Mouse (Mus musculus): ENCODE measurements at regions not wholly inside any gene's neighbourhood (a gene's known extent, or its start where the extent isn't known, plus 50 kb on each side); places are given as distances from the start of the nearest gene placed in this dataset.

DNA sequence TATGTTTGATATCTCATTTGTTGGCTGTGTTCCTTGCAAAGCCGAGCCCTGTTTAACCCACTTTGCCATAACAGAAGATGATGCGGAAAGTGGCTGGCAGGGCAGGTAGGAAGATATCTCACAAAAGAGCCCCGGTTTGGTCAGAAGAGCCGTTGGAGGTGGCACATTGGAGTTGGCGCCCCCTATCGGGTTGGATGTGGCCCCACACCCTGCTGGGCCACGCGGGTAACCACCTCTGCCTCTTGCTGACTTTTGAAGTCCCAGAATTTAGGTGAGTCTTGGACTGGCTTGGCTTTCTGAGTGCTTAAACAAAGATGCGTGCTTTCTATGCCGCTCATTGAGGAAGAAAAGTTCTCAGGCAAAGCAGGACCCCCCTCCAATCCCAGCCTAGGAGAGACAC is 56.1 kb downstream of the Gm4791 start:
- no peak for DNase-seq (ENCODE audit: inconsistent ontology term)

- no peak for DNase-seq (ENCODE audit: inconsistent ontology term)
Measured at GRCm38 (mm10) chr9:47055558-47055957, 57.0 kb downstream of the Gm4791 start.

- DNase-seq (ENCODE audit: inconsistent ontology term), result no peak
Measured at GRCm38 (mm10) chr9:47059339-47060005, 60.9 kb downstream of the Gm4791 start.

DNA sequence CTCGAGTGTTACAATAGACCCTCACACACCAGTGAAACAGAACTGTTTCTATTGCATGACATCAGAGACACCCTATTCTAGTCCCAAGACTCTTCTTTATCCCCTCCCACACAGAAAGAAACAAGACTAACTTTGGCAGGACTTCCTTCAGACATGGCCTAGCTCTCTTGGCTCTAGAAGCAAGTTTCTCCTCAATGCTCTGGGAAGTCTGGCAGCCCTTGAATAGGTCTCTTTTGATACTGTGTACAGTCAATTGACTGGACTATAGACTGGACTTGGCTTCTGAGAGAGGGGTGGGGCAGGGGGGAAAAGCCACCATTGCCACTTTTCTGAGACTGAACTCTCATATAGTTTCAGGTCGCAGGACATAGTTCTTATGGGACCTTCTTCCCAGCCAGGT is 62.2 kb downstream of the Gm4791 start:
- DNase-seq (ENCODE audit: inconsistent ontology term), result peak; percentile 33

DNA sequence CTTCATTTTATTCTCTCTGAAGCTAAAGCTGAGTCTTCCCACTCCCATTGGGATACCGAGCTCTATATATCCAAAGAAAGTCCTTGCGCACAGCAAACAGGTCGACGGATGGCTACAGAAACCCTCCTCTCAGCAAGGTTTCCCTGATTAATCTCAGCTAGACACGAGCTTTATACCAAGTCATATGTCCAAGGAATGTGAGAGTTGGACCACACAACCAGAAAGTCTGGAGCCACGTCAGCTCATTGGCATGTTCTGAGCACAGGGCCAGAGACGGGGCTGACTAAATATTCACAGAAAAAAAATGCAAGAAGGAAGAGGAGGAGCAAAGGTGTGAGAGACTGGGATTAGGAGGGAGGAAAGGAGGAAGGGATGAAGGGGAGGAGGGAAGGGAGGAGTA is 64.0 kb downstream of the Gm4791 start:
- peak; percentile 56 for DNase-seq (ENCODE audit: inconsistent ontology term)

GRCm38 (mm10) chr9:47063751-47064150 is 65.2 kb downstream of the Gm4791 start:
- DNase-seq (ENCODE audit: inconsistent ontology term), result no peak

DNA sequence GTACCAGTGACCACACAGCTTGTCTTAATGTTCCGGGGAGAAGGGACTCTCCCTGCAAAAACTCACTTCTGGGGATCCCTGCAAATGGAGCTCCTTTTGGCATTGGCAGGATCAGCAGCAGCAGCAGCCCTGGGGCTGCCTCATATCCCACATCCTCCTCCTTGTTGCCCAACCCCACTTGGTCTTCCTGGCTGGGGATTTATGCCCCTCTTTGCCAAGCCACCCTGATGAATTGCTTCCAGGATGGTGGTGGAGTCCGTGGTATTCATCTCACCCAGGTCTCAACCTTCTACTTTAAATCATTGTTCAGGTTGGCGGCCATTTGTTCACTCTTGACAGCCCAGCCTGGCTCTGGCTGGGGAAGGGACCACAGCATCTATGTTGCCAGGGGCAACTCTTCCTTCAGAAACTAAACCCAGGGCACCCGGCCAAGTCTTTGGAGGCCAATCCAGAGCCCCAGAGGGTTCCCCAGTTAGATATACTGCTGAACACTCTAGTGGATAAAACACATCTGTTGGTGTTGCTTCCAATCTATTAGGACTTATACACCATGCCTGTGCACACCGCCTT is 66.0 kb downstream of the Gm4791 start:
- DNase-seq (ENCODE audit: inconsistent ontology term), result no peak

DNA sequence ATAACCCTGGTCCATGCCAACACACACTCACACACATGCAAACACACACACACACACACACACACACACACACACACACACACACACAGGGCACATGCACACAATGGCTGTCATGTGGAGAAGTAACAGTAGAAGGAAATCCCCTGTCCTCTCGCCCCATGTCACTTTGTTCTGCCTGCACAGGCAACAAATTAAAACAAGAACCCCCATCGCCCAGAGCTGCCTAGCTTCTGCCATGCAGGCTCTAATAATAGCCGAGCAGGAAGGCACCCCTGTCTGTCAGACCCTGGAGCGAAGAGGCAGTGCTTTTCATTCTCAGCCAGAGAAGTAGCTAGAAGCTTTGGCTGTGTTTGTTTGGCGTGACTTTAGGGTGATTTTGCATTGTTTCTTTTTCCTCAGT is 70.9 kb downstream of the Gm4791 start:
- DNase-seq (ENCODE audit: inconsistent ontology term), result no peak

GRCm38 (mm10) chr9:47070958-47071357 is 72.4 kb downstream of the Gm4791 start:
- no peak for DNase-seq (ENCODE audit: inconsistent ontology term)

DNA sequence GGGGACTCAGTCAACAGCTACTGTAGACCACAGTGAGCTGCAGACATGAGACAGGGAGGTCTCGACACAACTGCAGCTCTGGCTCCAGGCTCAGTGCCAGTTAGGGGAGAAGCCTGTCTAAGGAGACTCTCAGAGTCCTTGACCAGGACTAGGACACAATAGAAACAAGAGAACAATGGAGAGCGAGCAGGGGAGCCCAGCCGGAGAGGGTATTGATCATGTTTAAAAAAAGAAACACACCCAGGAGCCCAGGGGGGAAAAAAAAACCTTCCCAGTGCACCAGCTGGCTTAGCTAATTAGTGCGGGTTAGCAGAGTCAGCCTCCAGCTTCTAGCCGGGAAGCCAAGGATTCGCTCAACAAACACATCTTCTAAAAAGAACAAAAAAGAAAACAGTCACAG is 78.4 kb downstream of the Gm4791 start:
- no peak for DNase-seq (ENCODE audit: inconsistent ontology term)

DNA sequence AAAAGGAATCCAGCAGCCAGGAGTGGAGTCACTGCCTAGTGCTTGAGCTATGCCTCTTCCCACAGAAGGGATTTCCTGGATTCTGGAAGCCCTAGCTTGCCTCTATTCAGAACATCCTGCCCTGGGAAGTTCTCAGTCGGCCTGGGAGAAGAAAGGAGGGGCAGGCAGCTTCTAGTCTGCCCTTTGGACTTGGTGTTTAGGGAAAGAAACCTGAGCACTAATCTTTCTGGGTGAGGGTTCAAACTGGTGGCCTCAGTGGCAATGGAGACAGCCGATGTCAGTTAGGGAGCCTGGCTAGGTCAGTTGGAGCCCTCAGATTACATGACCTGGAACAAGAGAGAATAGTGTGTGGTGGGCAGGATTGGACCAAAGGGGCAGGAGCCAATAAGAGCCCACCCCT is 78.9 kb downstream of the Gm4791 start:
- DNase-seq (ENCODE audit: inconsistent ontology term), result no peak

DNA sequence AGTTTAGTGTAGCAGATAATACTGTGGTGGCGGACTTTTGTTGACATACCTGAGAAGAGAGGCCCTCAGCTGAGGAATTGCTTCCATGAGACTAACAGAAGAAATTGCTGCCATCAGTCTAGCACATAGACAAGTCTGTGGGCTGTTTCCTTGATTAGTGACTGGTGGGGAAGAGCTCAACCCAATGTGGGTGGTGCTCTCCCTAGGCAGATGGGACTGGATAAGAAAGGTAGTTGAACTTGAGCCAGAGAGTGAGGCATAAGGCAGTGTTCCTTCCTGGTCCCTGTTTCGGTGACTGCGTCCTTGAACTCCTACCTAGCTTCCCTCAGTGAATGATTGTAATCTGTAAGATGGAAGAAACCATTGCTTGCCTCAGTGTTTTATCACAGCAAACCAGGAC is 79.4 kb downstream of the Gm4791 start:
- DNase-seq (ENCODE audit: inconsistent ontology term), result no peak

GRCm38 (mm10) chr9:47081407-47081806 is 82.9 kb downstream of the Gm4791 start:
- no peak for DNase-seq (ENCODE audit: inconsistent ontology term)

- DNase-seq (ENCODE audit: inconsistent ontology term), result no peak
Measured at GRCm38 (mm10) chr9:47091796-47092195, 93.3 kb downstream of the Gm4791 start.

GRCm38 (mm10) chr9:47095656-47096055 is 97.1 kb downstream of the Gm4791 start:
- peak; percentile 95 for DNase-seq (ENCODE audit: inconsistent ontology term)

DNA sequence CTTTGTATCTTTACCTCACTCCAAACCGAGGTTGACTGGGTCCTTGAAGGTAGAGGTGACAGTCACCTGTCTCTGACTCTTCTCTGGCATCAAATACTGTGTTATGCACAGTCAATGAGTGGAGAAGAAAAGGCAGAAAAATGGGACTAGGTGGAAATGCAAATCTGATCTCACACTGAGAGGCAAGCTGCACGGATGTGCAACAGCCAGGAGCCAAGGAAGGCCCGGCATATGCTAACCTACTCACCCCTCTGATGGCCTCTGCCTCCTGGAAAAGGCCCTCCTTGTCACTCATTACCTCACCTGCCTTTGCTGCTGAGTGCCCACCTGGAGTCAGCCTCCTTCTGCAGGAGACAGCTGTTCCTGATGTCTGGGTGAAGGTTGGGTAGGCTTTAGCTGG is 104.8 kb downstream of the Gm4791 start:
- no peak for DNase-seq (ENCODE audit: inconsistent ontology term)

DNA sequence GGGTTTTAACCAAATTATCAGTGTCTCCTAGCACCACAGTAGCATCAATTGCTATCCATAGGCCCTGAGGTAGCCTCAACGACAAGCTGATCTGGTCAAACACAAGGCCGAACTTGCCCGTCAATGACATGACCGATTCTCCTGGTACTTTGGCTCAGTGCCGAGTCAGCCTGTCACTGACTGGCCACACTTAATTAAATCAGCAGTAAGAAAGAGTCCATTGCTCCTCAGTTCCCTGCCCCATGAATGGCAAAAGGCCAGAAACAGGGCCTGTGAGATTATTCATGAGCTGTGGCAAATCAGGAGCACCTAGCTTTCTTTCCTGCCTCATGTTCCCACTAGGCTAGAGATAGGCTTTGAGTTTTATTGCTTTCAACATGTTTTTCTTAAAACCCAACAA is 105.4 kb downstream of the Gm4791 start:
- DNase-seq (ENCODE audit: inconsistent ontology term), result peak; percentile 24

DNA sequence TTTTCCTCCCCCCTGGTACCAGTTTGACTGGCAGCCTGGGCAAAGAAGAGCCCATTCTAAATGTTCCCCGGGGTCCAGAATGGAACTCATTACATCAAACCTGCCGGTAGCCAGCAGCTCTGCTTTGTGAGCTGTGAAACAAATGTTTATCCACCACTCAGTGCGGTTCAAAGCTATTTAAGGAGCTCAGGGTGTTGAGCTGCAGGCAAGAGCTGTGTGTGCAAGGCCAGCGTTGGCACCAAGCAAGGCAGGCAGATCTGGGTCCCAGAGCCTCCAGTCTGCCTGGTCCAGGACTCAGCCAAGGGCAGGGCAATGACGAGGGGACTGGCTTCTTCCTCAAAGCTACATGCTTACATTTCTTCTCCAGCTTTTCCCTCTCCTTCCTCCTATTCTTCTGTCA is 109.6 kb downstream of the Gm4791 start:
- no peak for DNase-seq (ENCODE audit: inconsistent ontology term)

- DNase-seq (ENCODE audit: inconsistent ontology term), result no peak
Measured at GRCm38 (mm10) chr9:47119253-47119652, 120.7 kb downstream of the Gm4791 start.

DNA sequence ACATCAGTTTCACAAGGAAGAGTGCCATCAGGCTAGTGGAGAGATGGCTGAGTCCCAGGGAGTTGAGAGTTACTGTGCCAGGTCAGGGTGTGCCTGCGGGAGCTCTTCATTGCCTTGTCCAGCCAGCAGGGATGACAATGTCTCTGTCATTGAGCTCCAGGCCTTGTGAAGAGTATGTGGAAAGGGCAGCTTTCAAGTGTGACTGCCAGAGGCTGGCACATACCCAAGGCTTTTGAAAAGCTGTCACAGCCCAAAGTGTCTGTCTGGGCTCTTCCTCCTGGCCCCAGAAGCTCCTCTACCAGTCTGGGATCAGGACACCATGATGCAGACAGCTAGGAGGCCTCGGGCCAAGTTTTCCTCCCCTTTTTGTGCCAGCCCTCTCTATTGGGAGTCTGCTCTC is 124.6 kb downstream of the Gm4791 start:
- DNase-seq (ENCODE audit: inconsistent ontology term), result peak; percentile 69

DNA sequence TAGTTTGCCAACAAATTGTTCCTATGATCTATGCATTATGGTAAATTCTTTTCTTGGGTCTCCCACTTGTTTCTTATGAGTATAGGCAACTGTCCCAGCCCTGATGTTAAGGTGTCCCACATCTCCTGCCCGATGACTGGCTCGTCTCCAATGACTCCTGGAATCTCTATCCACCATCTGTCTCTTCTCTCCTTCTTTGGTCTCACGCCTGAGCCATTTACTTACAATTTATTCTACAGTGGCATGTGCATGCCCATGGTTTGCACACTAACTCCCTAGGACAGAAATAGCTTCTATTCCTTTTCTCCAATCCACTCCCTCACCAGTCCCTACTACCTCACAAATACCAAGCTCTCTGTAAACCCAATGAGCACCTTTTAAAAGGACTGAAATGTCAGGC is 127.0 kb downstream of the Gm4791 start:
- DNase-seq (ENCODE audit: inconsistent ontology term), result no peak

DNA sequence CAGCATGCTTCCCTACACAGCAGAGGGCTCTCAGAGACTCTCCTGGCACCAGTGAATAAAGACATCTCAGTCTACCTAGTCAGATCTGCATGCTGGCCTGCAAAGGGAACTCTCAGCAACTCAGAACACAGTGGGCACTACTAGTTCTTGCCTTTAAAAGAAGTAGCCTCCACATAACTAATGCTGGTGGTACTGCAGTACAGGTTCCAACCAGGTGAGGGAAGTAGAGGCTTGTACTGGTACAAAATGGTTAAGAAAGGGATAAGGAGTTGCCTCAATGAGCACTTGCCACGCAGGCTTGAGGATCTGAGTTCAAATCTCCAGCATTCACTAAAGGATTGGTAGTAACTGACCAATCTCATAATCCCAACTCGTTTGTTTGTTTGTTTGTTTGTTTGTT is 127.7 kb downstream of the Gm4791 start:
- no peak for DNase-seq (ENCODE audit: inconsistent ontology term)

GRCm38 (mm10) chr9:47127756-47128424 is 129.3 kb downstream of the Gm4791 start:
- DNase-seq (ENCODE audit: inconsistent ontology term), result no peak

All from Muller cell, postnatal 12 days (primary cell).